Comparison of ENCODE assay signal across 36 mouse cellular contexts in genomic region chr4:76008580-76008979, GRCm38 (mm10).
"Had no signal": no experiment of that assay in that cellular context is flagged by ENCODE, and none has a peak within 500 bp of the region (broad histone marks: within the 10 kb centered on the region; RNA-seq: fewer than 3 reads in every experiment).

No protein-coding gene starts in this region.

- H3K36me3 ChIP-seq: heart, embryonic 10.5 days; heart, embryonic 12.5 days; heart, embryonic 13.5 days; heart, embryonic 15.5 days; hindbrain, embryonic 10.5 days; hindbrain, embryonic 12.5 days; hindbrain, embryonic 15.5 days; intestine, embryonic 15.5 days; kidney, embryonic 15.5 days had no signal

- H3K27ac ChIP-seq: heart, adult 2 months; heart, embryonic 10.5 days; heart, embryonic 13.5 days; heart, embryonic 15.5 days; hindbrain, embryonic 10.5 days; hindbrain, embryonic 12.5 days; hindbrain, embryonic 13.5 days; hindbrain, embryonic 14.5 days; hindbrain, embryonic 15.5 days; hindbrain, postnatal 0 days; intestine, embryonic 15.5 days; kidney, embryonic 15.5 days; kidney, postnatal 0 days; layer of hippocampus, adult 2 months had no signal

- H3K4me3 ChIP-seq: heart, adult 2 months; heart, embryonic 10.5 days; heart, embryonic 12.5 days; heart, embryonic 13.5 days; heart, embryonic 15.5 days; hindbrain, embryonic 10.5 days; hindbrain, embryonic 12.5 days; hindbrain, embryonic 13.5 days; hindbrain, embryonic 15.5 days; intestine, embryonic 15.5 days; kidney, embryonic 15.5 days; layer of hippocampus, adult 2 months had no signal

- H3K4me2 ChIP-seq: heart, embryonic 11.5 days; heart, embryonic 12.5 days; heart, embryonic 13.5 days; heart, embryonic 15.5 days; hindbrain, embryonic 12.5 days; hindbrain, embryonic 13.5 days; hindbrain, embryonic 14.5 days; hindbrain, embryonic 15.5 days; intestine, embryonic 15.5 days; kidney, embryonic 15.5 days had no signal

- H3K9ac ChIP-seq: heart, embryonic 12.5 days; heart, embryonic 13.5 days; heart, embryonic 15.5 days; hindbrain, embryonic 12.5 days; hindbrain, embryonic 13.5 days; hindbrain, embryonic 14.5 days; hindbrain, embryonic 15.5 days; intestine, embryonic 15.5 days; kidney, embryonic 15.5 days had no signal

- H3K4me1 ChIP-seq: hindbrain, embryonic 15.5 days; intestine, embryonic 15.5 days had no signal

- H3K9me3 ChIP-seq: heart, embryonic 10.5 days; heart, embryonic 12.5 days; heart, embryonic 13.5 days; heart, embryonic 15.5 days; hindbrain, embryonic 10.5 days; hindbrain, embryonic 12.5 days; hindbrain, embryonic 13.5 days; hindbrain, embryonic 15.5 days; intestine, embryonic 15.5 days; kidney, embryonic 15.5 days had no signal

- H3K27me3 ChIP-seq: heart, embryonic 12.5 days; heart, embryonic 13.5 days; heart, embryonic 15.5 days; hindbrain, embryonic 12.5 days; hindbrain, embryonic 13.5 days; hindbrain, embryonic 15.5 days; intestine, embryonic 15.5 days; kidney, embryonic 15.5 days had no signal

- ATAC-seq: hindbrain, embryonic 16.5 days; hindbrain, postnatal 0 days; inflammation-experienced regulatory T-cells, adult 6 months; intestine, embryonic 15.5 days; intestine, embryonic 16.5 days; intestine, postnatal 0 days had no signal

- DNase-seq: heart, adult 18-20 months; heart, adult 2 months; heart, postnatal 10 days; heart, postnatal 14 days; heart, postnatal 36 days; heart, postnatal 4 days; kidney, adult 11 months; kidney, adult 18-20 months; kidney, adult 2 months; kidney, adult 8-10 months; kidney, adult 9 months; kidney, postnatal 10 days; kidney, postnatal 14 days; kidney, postnatal 25 days; kidney, postnatal 36 days; kidney, postnatal 4 days; layer of hippocampus, adult 9-11 months had no signal
